Mouse (Mus musculus): ENCODE measurements around the gene Mfsd12.

Mfsd12 gene

GRCm38 (mm10) chr10:81356352-81356990 is 820 bp upstream of the Mfsd12 start:
- no peak for DNase-seq (ENCODE audit: low spot score)

- DNase-seq (ENCODE audit: low spot score): no peak
Measured at GRCm38 (mm10) chr10:81358209-81358608, 918 bp downstream of the Mfsd12 start.

GRCm38 (mm10) chr10:81358841-81359240 is 1.6 kb downstream of the Mfsd12 start:
- no peak for DNase-seq (ENCODE audit: low spot score)

GRCm38 (mm10) chr10:81360721-81361120 is 3.4 kb downstream of the Mfsd12 start:
- no peak for DNase-seq (ENCODE audit: low spot score)

- no peak for DNase-seq (ENCODE audit: low spot score)
Measured at GRCm38 (mm10) chr10:81362336-81362949, 5.2 kb downstream of the Mfsd12 start.

- DNase-seq (ENCODE audit: low spot score): no peak
Measured at GRCm38 (mm10) chr10:81363436-81364346, 6.4 kb downstream of the Mfsd12 start.

GRCm38 (mm10) chr10:81364666-81365065 is 7.4 kb downstream of the Mfsd12 start:
- no peak for DNase-seq (ENCODE audit: low spot score)

- no peak for DNase-seq (ENCODE audit: low spot score)
Measured at GRCm38 (mm10) chr10:81365073-81365472, 7.8 kb downstream of the Mfsd12 start.

GRCm38 (mm10) chr10:81365672-81366476 is 8.6 kb downstream of the Mfsd12 start, which contains the start of gene 4930404N11Rik:
4930404N11Rik (minus strand) TSS chr10:81365816.
- DNase-seq (ENCODE audit: low spot score): no peak

GRCm38 (mm10) chr10:81366477-81367206 is 9.4 kb downstream of the Mfsd12 start:
- DNase-seq (ENCODE audit: low spot score): no peak

- DNase-seq (ENCODE audit: low spot score): no peak
Measured at GRCm38 (mm10) chr10:81367207-81367495, 9.9 kb downstream of the Mfsd12 start.

GRCm38 (mm10) chr10:81375322-81375721 is 18.0 kb downstream of the Mfsd12 start:
- no peak for DNase-seq (ENCODE audit: low spot score)

GRCm38 (mm10) chr10:81376561-81377361 is 19.5 kb downstream of the Mfsd12 start:
- no peak for DNase-seq (ENCODE audit: low spot score)

- DNase-seq (ENCODE audit: low spot score): no peak
Measured at GRCm38 (mm10) chr10:81377362-81377664, 20.0 kb downstream of the Mfsd12 start.

GRCm38 (mm10) chr10:81377793-81378552 is 20.7 kb downstream of the Mfsd12 start, which contains the start of gene Fzr1:
Fzr1 (minus strand) TSS chr10:81378516.
- DNase-seq (ENCODE audit: low spot score): no peak

GRCm38 (mm10) chr10:81378553-81379182 is 21.4 kb downstream of the Mfsd12 start:
- DNase-seq (ENCODE audit: low spot score): peak; percentile 100

- no peak for DNase-seq (ENCODE audit: low spot score)
Measured at GRCm38 (mm10) chr10:81379183-81379553, 21.9 kb downstream of the Mfsd12 start.

GRCm38 (mm10) chr10:81379809-81380378 is 22.6 kb downstream of the Mfsd12 start:
- no peak for DNase-seq (ENCODE audit: low spot score)

GRCm38 (mm10) chr10:81382039-81382438 is 24.7 kb downstream of the Mfsd12 start:
- DNase-seq (ENCODE audit: low spot score): no peak
